Mouse (Mus musculus) urinary bladder, postnatal 4 days (tissue): ENCODE results near the gene Rspo4.

Experiments used
- DNase-seq, 2 experiments: peaks; one replicate each; pipeline ENCODE4 v3.0.0; 2021 to 2022; ENCODE audit warnings: low spot score in 2 of 2

Rspo4 gene

DNA sequence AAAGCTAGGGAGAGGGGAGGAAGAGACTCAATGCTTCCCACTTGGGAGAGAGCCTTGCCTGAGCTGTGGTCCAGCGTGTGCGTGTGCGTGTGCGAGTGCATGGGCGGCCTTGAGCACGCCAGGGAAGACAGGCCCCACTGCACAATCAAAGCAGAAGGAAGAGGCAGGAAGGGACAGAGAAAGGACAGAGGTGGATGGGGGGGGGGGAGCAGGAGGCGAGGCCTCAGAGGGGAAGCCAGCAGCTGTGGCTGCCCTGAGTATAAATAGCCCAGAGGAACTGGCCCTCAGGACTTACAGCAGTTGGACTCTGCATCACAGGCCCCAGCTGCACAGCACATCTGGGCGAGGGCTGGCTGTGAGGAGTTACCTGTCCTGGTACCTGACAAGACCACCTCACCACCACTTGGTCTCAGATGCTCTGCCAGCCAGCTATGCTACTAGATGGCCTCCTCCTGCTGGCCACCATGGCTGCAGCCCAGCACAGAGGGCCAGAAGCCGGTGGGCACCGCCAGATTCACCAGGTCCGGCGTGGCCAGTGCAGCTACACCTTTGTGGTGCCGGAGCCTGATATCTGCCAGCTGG is 68.3 kb downstream of the Rspo4 start, which contains the start of gene Angpt4:
Gene Angpt4, plus strand, starts transcription at position 292 of the 582 bp plus-strand sequence.
- no peak for DNase-seq

DNA sequence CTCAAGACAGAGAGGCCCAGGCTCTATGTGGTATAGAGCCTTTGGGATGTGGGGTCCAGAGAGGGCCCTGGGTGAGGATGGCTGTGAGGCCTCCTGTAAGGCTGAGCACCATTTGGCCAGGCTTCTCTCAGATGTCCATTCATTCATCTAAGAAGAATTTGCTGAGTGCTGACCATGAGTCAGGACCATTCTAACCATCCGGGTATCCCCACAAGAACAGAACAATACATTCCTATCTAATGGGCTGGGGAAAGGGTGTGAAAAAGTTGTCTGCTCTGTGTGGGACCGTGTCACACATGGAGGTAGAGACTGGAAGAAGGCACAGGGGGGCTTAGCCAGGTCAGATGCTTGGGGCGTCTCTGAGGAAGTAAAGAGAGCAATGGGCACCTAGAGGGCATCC is 69.0 kb downstream of the Rspo4 start:
- DNase-seq, result no peak

DNA sequence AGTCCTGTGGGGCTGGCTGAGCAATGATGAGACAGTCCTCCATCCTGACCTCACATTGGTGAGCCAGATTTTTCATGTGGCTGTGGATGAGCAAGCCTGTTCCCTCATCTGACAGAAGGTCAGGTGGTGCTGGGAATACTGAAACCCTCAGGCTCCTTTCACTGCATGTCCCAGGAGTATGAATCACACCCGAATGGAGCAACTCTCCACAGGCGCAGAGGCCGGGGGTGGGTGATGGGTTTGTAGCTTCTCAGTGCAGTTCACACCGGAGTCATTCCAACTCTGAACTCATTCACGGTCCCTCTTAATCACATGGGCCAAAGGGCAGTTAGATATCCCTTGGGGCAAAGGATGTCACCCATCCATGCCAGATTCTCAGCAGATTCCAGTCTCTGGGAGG is 71.4 kb downstream of the Rspo4 start:
- no peak for DNase-seq

DNA sequence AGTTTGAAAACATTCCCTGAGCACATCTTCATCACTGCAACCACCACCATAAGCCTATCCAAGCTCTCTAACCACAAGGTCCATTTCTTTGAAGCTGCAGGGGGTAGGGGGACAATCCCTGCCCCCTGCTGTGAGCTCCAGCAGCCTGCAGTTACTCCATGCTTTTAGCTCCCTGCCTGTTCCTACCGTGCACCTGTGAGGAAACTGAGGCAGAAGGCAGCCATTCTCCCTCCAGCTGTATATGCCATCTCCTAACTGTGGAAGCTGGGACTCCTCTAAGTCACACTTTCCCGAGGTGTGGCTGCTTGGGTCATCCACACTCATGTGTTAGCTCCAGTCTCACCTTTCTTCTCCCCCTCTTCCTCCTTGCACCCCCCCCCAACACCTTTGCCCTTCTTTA is 72.4 kb downstream of the Rspo4 start:
- DNase-seq, result no peak

DNA sequence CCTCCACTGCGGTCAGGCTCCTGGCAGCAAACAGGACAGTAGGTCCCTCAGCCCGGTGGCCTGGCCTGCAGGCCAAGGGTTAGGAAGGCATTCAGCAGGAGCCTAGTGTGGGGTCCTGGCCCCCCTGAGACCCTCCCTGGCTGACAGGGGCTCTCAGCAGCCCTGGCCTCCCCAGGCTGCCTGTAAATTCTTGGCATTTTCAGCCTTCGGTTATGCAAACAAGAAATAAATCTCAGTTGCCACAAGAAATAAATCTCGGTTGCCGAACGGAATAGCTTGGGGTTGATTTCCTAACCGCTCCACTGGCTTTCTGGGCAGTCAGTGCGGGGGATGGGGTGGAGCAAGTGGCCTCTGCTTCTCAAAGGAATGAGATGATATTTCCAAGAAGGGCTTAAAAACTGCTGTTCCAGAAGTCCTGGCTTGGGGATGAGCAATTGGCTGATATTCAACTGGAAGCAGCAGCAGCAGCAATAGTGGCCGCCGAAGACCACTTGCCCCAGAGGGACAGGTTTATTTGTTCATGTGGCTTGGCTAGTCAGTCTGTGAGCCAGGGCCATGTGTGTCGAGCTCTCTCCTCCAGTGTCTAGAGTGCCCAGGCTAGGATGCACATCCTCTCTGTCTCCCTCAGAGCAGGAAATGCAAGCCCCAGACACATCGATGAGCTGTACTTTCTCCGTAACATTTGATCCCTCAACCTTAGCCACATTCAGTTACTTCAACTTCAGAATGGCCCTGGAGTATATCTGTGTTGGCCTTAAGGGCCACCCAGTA is 73.5 kb downstream of the Rspo4 start:
- DNase-seq, result peak in 1 of 2 experiments; percentile 61

DNA sequence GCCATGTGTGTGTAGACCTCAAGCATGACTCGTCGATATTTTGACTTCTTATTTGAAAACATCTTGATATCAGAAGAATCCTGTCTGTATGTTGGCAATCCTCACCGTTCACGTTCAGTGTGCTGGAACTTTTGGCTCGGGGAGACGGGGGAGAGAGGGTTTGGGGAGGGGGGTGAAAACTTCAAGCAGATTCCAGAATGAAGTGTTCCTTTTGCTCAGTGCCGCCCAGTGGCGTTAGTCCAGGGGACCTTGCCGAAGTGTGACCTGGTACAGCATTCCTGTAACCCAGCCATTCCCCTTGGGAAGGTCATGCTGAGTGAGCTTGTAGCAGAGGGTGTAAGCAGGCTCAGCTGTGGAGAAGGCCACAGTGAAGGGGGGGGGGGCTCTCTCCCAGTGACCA is 76.4 kb downstream of the Rspo4 start:
- DNase-seq, result no peak

DNA sequence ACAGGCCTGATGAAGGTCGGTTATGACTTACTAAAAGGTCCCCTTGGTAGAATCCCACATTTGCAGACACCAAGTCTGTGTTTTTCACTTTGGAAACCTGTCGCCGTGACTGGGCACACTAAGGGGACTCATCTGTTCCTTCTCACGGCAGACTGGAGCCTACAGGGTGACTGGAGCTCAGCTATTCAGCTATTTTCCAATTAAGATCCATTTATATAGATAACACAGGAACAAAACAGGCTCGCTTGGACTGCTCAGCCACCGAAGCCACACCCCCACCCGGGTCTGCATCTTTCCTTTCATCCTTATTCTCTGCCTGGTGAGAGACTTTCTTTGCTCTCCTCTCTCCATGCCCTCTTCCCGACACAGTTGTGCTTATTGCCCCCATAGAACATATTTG is 78.3 kb downstream of the Rspo4 start:
- DNase-seq, result no peak

DNA sequence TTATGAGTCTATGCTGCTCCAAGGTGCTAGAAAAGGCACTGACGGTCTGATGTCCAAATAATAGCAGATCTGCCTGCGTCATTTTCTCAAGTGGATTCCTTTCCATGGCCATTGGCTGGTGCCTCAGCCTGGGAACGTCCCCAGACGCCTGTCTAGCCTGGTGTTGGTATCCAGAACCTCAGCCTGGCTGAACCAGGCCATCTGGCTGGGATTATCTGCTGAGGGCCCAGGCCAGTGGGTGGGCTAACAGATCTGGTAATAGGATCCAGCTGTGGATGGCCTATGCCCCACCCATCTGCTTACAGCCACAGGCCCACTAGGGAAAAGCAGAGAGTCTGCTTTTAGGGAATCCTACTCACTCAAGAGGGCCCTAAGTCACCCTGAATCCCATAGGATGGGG is 78.9 kb downstream of the Rspo4 start:
- DNase-seq, result peak in 1 of 2 experiments; percentile 64
